Mouse (Mus musculus) splenic B cell, adult 2 months (primary cell): ENCODE data around the gene Tmem44.

Experiments used
- DNase-seq: peaks from one replicate; pipeline ENCODE4 v3.0.0-alpha.2; 2011; ENCODE audit warnings: low read depth, low spot score
- H3K27me3 ChIP-seq: 2 replicates; pipeline ENCODE4 v1.6.1; 2012; ENCODE audit warnings: mild to moderate bottlenecking, low read length, moderate library complexity, mixed read lengths; ENCODE audit not compliant: control insufficient read depth, poor library complexity, insufficient read depth, severe bottlenecking
- H3K36me3 ChIP-seq: 2 replicates; pipeline ENCODE4 v1.6.1; 2012; ENCODE audit warnings: mild to moderate bottlenecking, low read length, moderate library complexity, mixed read lengths; ENCODE audit not compliant: control insufficient read depth, poor library complexity, insufficient read depth, severe bottlenecking

Gene Tmem44

GRCm38 (mm10) chr16:30502221-30502891 is 48.3 kb downstream of the Tmem44 start:
- no peak for DNase-seq
- no peaks in the 10 kb centered on the region for H3K36me3 ChIP-seq
- H3K27me3 ChIP-seq: no peaks in the 10 kb centered on the region

DNA sequence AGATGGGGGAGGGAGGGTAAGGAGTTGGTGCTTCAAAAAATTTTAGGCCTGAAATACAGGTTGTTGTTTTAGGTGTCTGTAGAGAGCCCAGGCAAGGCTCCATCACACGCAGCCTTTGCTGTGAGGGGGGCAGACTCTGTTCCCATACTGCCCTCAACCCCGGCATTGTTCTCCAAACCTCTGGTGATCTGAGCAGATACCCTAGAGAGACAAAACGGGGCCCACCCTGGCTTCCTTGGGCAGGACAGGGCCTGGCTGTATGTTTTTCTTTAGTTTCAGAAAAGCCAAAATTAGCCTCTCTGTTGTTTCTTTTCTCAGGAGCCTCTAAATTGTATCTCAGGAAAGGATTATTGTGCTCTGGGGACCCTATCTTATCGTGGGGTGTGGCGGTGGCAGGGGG is 49.0 kb downstream of the Tmem44 start:
- Histone ChIP-seq H3K27me3 (no peaks in the 10 kb centered on the region), H3K36me3 (no peaks in the 10 kb centered on the region)
- no peak for DNase-seq

GRCm38 (mm10) chr16:30500223-30500622 is 50.4 kb downstream of the Tmem44 start:
- DNase-seq: no peak
- Histone ChIP-seq H3K36me3 (no peaks in the 10 kb centered on the region), H3K27me3 (no peaks in the 10 kb centered on the region)

GRCm38 (mm10) chr16:30499126-30499857 is 51.4 kb downstream of the Tmem44 start:
- no peak for DNase-seq
- H3K36me3 ChIP-seq: no peaks in the 10 kb centered on the region
- no peaks in the 10 kb centered on the region for H3K27me3 ChIP-seq

DNA sequence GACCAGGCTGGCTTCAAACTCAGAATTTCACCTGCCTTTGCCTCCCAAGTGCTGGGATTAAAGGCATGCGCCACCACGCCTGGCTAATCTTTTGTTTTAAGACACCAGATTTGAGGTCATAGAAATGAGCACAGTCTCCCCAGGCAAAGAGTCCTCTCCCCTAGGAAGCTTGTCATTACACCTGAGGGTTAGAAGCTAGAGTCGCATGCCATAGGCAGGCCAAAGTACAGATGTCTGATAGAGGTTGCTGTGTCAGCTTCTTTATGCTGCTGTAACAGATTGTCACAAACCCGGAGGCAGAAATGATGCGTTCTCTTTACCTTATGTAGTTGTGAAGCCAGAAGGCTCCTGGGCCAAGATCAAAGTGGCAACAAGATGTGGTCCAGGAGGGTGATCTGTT is 53.3 kb downstream of the Tmem44 start:
- H3K27me3 ChIP-seq: no peaks in the 10 kb centered on the region
- H3K36me3 ChIP-seq: no peaks in the 10 kb centered on the region
- DNase-seq: no peak

DNA sequence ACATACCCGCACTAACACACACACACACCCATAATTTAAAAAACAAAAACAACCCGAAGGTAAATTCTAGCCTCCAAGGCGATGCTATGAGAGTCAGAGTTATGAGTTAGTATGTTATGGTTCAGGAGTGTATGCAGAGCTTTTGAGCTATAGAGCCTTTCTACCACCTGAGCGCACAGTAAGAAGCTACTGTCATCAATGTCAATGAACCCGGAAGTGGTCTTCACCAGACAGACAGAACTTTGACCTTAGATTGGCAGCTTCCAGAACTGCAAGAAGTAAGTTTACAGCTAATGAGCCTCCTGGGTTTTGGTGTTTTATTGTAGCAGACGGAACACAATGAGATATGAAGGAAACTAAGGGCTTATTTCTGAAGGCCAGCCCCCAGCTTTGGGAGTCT is 55.8 kb downstream of the Tmem44 start:
- Histone ChIP-seq H3K36me3 (no peaks in the 10 kb centered on the region), H3K27me3 (no peaks in the 10 kb centered on the region)
- no peak for DNase-seq

- no peaks in the 10 kb centered on the region for H3K36me3 ChIP-seq
- no peaks in the 10 kb centered on the region for H3K27me3 ChIP-seq
- DNase-seq: no peak
Measured at GRCm38 (mm10) chr16:30491742-30492141, 58.9 kb downstream of the Tmem44 start.

GRCm38 (mm10) chr16:30490791-30491190 is 59.9 kb downstream of the Tmem44 start:
- no peaks in the 10 kb centered on the region for H3K36me3 ChIP-seq
- no peak for DNase-seq
- no peaks in the 10 kb centered on the region for H3K27me3 ChIP-seq

DNA sequence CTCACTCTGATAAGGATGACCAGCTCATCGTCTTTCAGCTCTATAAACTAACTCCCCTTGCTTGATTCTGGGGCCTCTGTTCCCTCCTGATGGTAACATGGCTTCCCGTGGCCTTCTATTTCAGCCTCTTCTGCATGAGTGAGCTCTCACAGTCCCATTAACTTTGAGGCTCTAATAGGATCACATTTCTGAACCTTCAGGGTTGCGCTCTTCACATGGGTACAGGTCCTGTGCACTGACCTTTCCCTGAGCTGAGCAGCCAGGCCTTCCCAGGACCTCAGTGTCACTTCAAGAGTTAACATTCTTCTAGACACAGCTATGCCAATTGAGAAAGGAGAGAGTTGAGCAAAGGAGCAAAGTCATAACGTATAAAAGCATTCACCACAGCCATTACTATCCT is 60.3 kb downstream of the Tmem44 start:
- H3K36me3 ChIP-seq: no peaks in the 10 kb centered on the region
- no peak for DNase-seq
- H3K27me3 ChIP-seq: no peaks in the 10 kb centered on the region

DNA sequence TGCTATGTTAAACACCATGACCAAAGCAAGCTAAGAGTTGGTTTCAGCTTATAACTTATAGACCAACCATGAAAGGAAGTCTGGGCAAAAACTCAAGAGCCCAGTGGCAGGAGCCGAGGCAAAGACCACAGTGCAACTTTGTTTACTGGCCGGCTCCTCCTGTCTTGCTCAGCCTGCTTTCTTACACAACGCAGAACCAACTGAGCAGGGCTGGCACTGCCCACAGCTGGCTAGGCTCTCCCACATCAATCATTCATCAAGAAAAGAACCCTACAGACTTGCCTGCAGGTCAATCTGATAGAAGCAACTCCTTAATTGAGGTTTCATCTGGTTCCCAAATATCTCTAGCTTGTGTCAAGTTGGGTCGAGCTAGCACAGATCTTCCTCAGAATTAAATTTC is 61.0 kb downstream of the Tmem44 start:
- DNase-seq: no peak
- Histone ChIP-seq H3K36me3 (no peaks in the 10 kb centered on the region), H3K27me3 (no peaks in the 10 kb centered on the region)

- no peaks in the 10 kb centered on the region for H3K27me3 ChIP-seq
- no peak for DNase-seq
Measured at GRCm38 (mm10) chr16:30486498-30486897, 64.1 kb downstream of the Tmem44 start.

DNA sequence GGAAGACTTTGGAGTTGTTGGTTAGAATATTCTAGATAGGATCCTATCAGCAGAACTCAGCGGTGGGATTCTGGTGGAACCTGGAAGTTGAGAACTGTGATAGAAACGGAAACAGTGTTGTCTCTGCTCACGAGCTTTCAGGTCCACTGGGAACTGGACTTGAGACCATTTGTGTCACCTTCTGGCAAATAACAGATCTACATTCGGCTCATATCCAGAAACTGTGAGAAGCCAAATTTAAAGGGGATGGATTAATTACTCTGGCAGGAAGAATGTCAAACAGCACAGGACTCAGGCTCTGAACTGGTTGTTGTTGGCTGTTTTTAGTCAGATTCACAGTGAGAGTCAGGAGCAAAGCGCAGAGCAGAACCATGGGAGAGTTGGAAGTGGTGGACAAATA is 72.9 kb downstream of the Tmem44 start:
- no peaks in the 10 kb centered on the region for H3K27me3 ChIP-seq
- no peak for DNase-seq
- H3K36me3 ChIP-seq: no peaks in the 10 kb centered on the region

More at GRCm38 (mm10) chr16:30486498-30486897, 64.1 kb downstream of the Tmem44 start:
- H3K36me3 ChIP-seq: no peaks in the 10 kb centered on the region

DNA sequence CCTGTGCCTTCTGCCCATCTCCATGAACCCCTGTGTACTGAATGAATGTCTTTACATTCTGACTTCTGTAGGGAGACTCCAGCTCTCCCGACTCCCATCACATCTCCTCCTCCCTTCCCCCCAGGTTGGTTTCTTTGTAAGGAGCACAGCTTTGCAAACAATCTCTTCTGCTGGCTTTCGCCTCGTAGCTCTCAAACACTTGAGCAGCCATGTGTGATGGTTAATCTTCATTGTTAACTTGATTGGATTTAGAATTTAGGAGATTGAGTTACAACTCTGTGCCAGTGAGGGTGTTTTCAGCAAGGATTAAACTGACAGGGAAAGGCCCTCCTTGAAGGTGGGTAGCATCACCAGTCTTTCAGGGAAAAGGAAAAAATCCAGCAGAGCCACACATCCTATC is 73.6 kb downstream of the Tmem44 start:
- H3K36me3 ChIP-seq: no peaks in the 10 kb centered on the region
- DNase-seq: no peak
- no peaks in the 10 kb centered on the region for H3K27me3 ChIP-seq

GRCm38 (mm10) chr16:30475633-30476461 is 74.8 kb downstream of the Tmem44 start:
- H3K36me3 ChIP-seq: no peaks in the 10 kb centered on the region
- H3K27me3 ChIP-seq: no peaks in the 10 kb centered on the region
- DNase-seq: no peak

GRCm38 (mm10) chr16:30472447-30472846 is 78.2 kb downstream of the Tmem44 start:
- Histone ChIP-seq H3K27me3 (no peaks in the 10 kb centered on the region), H3K36me3 (no peaks in the 10 kb centered on the region)
- no peak for DNase-seq
